Mouse (Mus musculus): ENCODE data around the gene Cd33.

Gene Cd33

GRCm38 (mm10) chr7:43544225-43544977, at the start of gene Cd33:
Gene Cd33 (minus strand): TSS chr7:43544428.
- in situ Hi-C loops (cut with MboI, MseI): no loop called here

DNA sequence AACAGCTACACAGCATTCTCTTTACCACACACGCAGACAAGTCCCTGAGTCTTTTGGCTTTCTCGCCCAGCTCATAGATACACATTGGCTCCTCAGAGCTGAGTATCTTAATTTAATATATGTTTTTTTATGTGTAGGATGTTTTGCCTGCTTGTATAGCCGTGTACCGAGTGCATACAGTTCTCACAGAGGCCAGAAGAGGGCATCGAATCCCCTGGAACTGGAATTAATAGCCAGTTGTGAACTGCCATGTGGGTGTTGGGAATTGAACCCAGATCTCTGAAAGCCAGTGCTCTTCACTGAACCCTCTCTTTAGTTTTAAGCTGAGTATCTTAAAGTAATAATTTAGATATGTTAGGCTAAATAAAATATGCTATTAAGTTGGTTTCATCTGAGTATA, 40.6 kb upstream of the Cd33 start:
- in situ Hi-C loops (cut with MboI, MseI): loop anchor here (10.0 kb wide), 1 partner anchor 90 kb away; the partner anchor contains the start of gene Ctu1

DNA sequence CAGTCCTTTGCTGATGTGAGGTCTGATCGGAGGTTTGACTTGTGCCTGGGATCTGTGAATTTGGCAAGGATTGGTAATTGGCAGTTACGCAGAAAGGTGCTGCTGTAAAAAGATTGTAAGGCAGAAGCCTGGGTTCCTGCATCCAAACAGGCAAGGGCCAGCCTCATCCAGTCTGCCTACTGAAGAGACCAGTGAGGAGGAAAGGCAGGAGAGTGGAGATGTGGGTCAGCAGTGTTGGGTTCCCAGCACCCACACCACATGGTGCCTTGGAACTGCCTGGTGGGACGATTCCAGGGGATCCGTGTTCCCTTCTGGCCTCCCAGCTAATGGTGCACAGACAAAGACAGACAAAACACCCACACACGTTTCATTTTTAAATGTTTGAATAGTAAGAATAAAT, 36.3 kb upstream of the Cd33 start:
- in situ Hi-C loops (cut with MboI, MseI): loop anchor here (10.0 kb wide), 1 partner anchor 94 kb away; the partner anchor contains the start of gene Ctu1

GRCm38 (mm10) chr7:43579440-43580171, 35.4 kb upstream of the Cd33 start, which contains the start of gene Zfp719:
Gene Zfp719 (plus strand): TSS chr7:43579610.
- in situ Hi-C loops (cut with MboI, MseI): loop anchor here (10.0 kb wide), 1 partner anchor 95 kb away; the partner anchor contains the start of gene Ctu1

DNA sequence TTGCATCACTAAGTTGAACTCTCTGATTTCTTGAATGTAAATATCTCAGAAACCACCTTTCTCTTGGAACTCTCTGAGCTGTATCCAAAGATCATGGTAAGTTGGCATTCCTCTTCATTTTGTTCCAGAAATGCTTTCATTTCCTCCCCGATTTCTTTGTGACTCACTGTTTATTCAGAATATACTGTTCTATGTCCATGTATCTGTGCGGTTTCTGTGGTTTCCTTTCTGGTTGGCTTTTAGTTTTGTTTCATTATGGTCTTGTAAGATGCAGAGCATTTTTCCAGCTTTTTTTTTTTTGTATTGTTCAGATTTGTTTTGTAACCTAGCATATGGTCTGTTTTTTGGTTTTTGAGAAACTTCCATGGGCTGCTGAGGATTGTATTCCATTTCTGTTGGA, 27.0 kb upstream of the Cd33 start:
- in situ Hi-C loops (cut with MboI, MseI): loop anchor here (25.0 kb wide), 1 partner anchor 1959 kb away; no protein-coding TSS in a partner anchor

GRCm38 (mm10) chr7:43563300-43563699, 19.1 kb upstream of the Cd33 start:
- in situ Hi-C loops (cut with MboI, MseI): loop anchor here (25.0 kb wide), 1 partner anchor 1951 kb away; no protein-coding TSS in a partner anchor

- in situ Hi-C loops (cut with MboI, MseI): loop anchor here (25.0 kb wide), 1 partner anchor 1950 kb away; no protein-coding TSS in a partner anchor
Observed at GRCm38 (mm10) chr7:43562651-43563070, 18.4 kb upstream of the Cd33 start.

DNA sequence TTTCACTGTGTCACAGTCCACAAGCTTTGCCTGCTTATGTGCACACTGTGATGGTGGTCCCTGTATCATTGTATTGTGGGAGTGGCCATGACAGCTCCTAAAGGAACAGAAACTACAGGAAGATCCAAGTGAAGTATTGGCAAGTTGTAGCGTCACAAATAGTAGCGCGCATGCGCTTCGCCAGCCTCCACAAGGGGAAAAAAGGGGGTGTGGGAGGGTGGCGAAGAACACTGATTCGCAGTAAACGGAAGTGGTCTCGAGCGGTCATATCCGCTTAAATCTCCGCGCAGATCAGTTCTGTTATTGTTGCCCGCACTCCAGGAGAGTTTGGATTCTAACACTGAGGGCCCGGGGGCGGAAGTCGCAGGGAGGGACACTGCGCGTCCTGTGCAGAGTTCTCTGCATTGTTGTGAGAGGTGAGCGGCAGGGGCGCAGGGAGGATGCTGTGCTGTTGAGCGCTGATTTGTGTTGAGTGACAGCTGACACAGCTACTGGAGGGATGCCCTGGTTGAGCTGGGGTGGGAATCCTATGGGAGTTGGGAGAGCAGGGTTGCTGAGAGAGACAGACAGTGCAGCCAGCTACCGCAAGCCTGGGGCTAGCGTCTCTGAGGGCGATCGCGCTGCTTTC, 17.9 kb upstream of the Cd33 start, which contains the start of gene Zfp658:
Zfp658 (plus strand) TSS at position 251 of the 628 bp plus-strand sequence.
- in situ Hi-C loops (cut with MboI, MseI): loop anchor here (25.0 kb wide), 1 partner anchor 1950 kb away; no protein-coding TSS in a partner anchor

GRCm38 (mm10) chr7:43556901-43557300, 12.7 kb upstream of the Cd33 start:
- in situ Hi-C loops (cut with MboI, MseI): loop anchor here (25.0 kb wide), 1 partner anchor 1945 kb away; no protein-coding TSS in a partner anchor

- in situ Hi-C loops (cut with MboI, MseI): loop anchor here (25.0 kb wide), 1 partner anchor 1943 kb away; no protein-coding TSS in a partner anchor
Observed at GRCm38 (mm10) chr7:43555351-43555750, 11.1 kb upstream of the Cd33 start.

DNA sequence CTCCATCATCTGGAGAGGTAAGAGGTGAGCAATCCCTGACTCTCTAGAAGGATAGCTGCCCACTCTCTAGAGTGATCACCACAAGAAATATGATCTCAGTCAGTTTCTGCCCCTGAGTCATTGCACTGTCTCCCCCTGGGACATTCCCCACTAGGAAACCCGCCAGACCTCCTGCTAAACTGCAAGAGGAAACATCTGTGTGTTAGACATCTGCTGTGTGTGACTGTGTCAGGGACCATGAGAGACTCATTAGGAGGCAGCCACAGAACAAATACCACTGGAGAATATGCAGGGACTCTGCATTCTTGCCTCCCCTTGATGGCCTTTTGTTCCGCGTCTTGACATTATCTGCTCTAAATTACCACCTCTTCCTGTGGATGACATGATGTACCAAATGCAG, 10.3 kb upstream of the Cd33 start:
- in situ Hi-C loops (cut with MboI, MseI): loop anchor here (5.0 to 25.0 kb wide), 2 partner anchors 77 to 1942 kb away; no protein-coding TSS in a partner anchor

GRCm38 (mm10) chr7:43553153-43553552, 8.9 kb upstream of the Cd33 start:
- in situ Hi-C loops (cut with MboI, MseI): loop anchor here (5.0 to 25.0 kb wide), 2 partner anchors 76 to 1941 kb away; no protein-coding TSS in a partner anchor

DNA sequence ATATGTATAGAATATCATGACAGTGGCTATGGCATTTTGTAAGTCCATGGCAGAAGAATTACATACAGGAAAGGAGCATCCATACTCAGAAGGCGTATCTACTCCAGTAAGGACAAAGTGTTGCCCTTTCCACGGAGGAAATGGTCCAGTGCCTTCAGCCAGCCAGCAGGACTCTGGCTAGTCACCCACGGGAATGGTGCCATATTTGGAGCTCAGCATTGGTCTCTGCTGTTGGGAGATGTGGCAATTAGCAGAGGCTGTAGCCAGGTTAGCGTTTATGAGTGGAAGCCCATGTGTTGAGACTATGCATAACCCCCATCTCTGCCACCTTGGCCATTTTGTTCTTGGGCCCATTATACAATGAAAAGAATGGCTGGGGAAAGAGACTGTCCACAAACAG, 4.0 kb upstream of the Cd33 start:
- in situ Hi-C loops (cut with MboI, MseI): no loop called here

- in situ Hi-C loops (cut with MboI, MseI): no loop called here
Observed at GRCm38 (mm10) chr7:43547666-43548065, 3.4 kb upstream of the Cd33 start.

DNA sequence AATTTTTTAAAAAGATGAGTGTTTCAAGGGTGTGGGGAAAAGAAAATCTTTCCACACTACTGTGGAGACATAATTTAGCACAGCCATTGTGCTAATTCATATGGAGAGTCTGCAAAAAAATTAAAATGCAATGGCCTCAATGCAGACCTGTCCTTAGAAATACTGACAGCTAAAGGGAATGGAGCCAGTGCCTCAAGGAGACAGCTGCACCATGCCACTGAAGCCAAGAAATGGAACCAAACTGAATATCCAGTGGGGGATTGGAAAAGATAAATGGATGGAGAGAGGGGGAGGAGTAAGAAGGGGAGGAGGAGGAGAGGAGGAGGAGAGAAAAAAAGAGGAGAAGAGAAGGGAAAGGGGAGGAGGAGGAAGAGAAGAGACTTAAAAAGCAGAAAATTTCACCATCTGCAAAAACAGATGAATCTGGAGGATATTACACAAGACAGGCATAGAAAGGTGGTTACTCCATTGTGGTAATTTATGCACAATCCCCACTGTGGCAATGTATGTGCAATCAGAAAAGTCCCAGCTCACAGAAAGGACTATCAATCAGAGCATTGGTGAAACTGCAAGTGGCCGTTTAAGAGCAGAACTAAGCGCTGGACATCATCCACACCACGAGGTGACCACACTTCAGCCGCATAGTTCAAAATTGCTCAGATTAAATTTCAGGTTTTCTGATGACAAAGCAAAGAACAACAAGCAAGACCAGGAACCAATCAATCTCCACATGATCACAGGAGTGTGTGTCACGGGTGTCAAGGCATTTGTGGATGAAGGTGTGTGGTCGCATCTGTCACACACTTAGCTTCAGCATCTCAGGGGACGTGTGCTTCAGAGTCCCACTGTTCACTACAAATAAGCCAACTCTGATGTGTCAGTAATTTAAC, 1.7 kb upstream of the Cd33 start:
- in situ Hi-C loops (cut with MboI, MseI): no loop called here

- in situ Hi-C loops (cut with MboI, MseI): no loop called here
Observed at GRCm38 (mm10) chr7:43538524-43538923, 5.7 kb downstream of the Cd33 start.

GRCm38 (mm10) chr7:43532936-43533505, 11.2 kb downstream of the Cd33 start:
- in situ Hi-C loops (cut with MboI, MseI): no loop called here

GRCm38 (mm10) chr7:43530216-43530785, 13.9 kb downstream of the Cd33 start:
- in situ Hi-C loops (cut with MboI, MseI): no loop called here

GRCm38 (mm10) chr7:43525313-43525712, 18.9 kb downstream of the Cd33 start:
- in situ Hi-C loops (cut with MboI, MseI): no loop called here

GRCm38 (mm10) chr7:43522776-43523175, 21.5 kb downstream of the Cd33 start:
- in situ Hi-C loops (cut with MboI, MseI): no loop called here
